Mouse (Mus musculus): ENCODE data around the gene Olfr460.
"Not testable (repeated sequence)": the region's sequence is repeated elsewhere in the genome, so short reads cannot be mapped to it uniquely, and the experiment has no call there.

Olfr460 gene

DNA sequence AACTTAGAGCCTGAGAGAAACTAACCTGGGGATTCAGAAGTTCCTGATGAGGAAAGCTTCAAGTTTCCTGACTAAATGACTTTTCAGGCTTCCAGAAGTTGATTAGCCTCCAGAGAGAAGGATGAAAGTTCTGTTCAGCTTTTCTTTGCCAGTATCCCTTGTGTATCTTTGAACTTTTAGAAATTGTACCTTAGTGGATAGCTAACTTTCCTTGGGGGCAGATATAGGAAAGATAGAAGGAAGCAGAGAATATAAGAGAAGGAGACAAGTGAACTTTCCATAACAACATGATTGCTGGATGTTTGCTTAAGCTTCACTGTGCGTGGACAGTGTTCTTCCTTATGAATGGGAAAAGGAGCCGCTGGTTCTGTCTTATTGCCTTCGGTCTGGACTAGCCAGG is at the start of gene Olfr460:
TSS of gene Olfr460 (plus strand) at position 301 of the 400 bp plus-strand sequence.
- no peak for DNase-seq (ENCODE audit: low read depth)

DNA sequence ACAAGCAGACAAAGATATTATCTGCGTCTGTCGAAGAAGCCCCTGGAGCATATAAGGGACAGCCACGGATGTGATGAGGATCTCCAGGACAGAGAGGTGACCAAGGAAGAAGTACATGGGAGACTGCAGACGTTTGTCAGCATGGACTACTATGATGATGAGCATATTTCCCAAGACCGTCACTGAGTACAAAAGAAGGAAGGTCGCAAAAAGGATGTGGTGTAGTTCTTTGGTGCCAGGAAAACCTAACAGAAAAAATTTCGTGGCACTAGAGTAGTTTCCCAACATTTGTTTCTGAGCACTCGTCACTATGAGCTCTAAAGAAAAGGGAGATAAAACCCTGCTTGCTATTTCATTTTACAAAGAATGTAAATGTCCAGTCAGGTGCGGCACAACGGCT is 24.6 kb upstream of the Olfr460 start:
- DNase-seq (ENCODE audit: low read depth) = no peak

DNA sequence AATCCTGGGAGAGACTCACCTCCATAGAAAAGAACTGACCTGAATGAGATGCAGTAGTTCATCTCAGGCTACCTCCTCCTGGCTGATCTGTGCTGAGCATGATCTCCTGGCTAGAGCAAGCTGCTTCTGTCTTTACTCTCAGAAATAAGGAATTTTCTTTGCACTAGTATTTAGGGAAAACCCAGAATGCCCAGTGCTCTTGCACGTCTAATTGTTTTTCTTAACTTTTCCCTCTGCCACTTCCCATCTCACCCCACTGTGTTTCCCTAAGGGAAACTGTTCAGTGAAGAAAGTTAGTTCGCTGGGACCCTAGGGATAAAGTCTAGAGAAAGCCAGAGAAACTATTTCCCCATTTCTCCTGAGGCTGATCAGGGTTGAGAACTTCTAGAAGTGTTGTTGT is 14.3 kb upstream of the Olfr460 start, which contains the start of gene Olfr461:
TSS of gene Olfr461 (minus strand) at position 101 of the 400 bp plus-strand sequence.
- DNase-seq (ENCODE audit: low read depth) = no peak

DNA sequence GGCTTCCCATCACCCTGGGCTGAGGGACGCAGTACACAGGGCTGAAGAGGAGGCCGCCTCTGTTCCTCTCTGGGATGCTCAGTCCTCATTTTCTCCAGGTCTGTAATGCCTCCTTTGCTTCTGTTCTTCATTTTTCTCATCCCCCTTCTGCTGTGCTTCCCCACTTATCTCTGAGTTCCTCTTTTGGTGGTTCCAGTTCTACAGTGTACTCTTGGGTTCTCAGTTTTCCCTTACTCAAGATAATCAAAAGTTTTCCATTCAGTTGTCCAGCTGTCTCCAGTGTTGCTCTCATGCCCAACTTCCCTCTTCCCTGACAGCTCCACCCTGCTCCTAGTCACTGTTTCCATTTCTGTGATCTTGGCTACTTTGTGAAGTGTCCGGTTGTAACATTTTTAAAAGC is 4.3 kb downstream of the Olfr460 start:
- no peak for DNase-seq (ENCODE audit: low read depth)

DNA sequence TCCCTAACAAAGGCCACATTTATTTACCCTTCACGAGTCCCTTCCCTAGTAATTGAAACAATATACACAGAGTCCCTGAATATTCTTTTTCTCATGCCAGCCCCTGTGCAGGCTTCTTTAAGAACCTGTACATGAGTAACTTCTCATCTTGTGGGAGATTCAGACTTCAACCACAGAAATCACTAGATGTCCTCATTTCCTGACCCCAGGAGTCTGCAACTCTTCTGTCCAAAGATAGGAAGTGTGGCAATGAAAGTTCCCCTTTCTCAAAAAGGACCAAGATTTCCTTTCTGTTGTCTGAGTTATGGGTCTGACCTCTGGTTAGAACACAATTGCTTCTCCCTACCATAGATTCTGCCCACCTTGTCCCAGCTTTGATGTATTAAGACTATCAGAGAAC is 7.0 kb downstream of the Olfr460 start:
- no peak for DNase-seq (ENCODE audit: low read depth)

DNA sequence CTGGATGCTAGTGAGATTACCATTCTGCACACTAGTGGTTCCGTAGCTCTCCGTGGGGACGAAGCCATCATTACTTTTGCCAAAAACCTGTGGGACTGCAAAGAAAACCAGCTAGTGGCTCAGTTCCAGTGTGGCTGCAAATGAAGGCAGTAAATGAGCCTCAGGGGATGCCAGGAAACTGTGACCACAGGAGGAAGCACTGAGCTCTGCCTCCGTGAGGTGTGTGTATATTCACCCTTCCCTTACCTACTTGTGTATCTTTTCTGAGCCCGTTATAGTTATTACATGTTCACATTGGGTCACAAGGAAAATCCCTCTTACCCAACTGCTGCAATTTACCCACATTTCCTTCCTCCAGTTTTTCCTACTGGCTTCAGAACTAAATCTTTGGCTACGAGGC is 15.0 kb downstream of the Olfr460 start:
- no peak for DNase-seq (ENCODE audit: low read depth)

DNA sequence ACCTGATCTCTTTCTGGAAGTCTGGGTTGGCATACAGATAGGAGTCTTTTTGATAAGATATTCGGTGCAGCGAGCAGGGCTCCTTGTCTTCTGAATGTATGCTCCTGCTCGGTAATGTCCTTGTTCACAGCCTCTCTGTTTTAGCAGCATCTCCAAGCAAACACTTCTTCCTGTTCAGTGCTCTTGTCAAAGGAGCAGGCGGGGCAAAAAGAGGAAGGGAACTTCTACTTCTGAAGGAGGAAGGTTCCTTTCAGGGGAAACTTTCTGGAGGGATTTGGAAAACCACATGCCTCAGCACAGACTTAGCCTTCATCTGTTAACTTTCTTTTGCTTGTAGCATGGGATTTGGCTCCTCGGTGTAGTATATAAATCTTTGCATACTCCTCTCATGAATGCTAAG is 16.4 kb downstream of the Olfr460 start, which contains the start of gene Clec5a:
TSS of gene Clec5a (minus strand) at position 177 of the 400 bp plus-strand sequence.
- DNase-seq (ENCODE audit: low read depth) = no peak

DNA sequence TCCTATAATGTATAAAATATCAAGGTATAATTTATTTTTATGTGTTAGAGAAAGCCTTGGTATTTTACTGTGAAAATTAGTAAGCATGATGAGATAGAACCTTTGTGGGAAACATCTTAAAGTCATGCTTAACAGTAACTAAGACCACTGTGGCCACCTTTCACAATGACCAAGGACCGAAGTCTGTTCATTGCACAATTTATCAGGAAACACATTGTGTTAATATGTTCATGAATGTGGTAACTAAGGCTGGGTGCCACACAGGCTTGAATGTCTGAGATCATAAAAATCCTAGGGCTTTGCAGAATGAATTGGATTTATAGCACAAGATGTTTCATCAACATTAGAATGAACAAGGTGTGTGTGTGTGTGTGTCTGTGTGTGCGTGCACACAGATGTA is 19.1 kb downstream of the Olfr460 start:
- no peak for DNase-seq (ENCODE audit: low read depth)

DNA sequence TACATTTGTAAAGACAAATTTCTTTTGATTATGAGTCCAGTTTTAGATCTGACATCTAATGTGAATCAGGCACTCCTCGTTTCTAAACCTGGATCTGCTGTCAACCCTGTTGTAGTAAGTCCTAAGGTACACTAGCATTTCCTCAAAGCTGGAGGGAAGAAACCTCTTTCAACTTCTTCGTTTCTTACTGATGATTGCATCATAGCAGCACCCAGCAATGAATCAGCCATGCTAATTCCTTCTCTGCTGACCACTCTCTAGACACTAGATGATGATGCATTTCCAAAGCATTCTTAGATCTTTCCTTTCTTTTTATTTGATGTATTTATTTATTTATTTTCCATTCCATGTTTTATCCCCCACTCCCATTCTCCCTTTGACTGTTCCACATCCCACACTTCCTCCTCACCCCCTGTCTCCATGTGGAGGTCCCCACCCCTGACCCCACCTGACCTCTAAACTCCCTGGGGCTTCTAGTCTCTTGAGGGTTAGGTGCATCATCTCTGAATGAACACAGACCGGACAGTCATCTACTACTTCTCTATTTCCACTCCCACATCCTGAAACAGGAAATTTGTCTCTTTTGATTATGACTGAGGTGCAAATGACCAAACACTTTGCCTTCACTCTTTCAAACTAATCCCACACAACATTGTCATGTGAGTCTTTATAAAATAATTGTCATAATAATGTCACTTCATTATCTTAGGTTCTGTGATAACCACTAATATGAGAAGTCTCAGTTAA is 25.7 kb downstream of the Olfr460 start:
- no peak for DNase-seq (ENCODE audit: low read depth)

DNA sequence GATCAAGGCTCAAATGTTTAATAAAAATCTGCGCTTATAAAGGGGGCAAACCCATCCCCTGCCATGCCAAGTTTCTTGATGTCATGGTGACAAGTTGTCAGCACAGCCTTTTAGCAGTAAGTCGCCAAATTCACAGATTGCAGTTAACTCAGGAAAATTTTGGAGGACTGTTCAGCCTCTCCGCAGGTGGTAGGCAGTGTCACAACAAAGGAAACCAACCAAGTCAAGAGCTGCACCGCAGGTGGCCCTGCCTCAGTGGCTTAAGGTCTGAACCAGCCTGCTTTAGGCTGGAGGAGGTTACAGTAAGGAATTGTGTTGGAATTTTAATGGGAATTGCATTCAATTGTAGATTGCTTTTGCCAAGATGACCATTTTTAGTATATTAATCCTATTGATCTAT is 29.3 kb downstream of the Olfr460 start:
- not testable (repeated sequence) for DNase-seq (ENCODE audit: low read depth)

DNA sequence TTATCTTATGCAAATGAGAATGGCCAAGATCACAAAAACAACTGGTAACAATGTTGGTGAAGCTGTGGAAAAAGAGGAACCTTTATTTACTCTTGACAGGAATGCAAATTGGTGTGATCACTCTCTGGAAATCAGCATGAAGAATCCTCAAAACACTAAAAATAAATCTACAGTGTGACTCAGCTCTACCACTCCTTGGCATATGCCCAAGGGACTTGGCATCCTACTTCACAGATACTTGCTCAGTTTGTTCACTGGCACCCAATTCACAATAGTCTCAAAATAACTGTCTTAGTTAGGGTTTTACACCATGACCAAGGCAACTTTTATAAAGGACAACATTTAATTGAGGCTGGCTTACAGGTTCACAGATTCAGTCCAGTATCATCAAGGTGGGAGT is 38.1 kb downstream of the Olfr460 start:
- no peak for DNase-seq (ENCODE audit: low read depth)

DNA sequence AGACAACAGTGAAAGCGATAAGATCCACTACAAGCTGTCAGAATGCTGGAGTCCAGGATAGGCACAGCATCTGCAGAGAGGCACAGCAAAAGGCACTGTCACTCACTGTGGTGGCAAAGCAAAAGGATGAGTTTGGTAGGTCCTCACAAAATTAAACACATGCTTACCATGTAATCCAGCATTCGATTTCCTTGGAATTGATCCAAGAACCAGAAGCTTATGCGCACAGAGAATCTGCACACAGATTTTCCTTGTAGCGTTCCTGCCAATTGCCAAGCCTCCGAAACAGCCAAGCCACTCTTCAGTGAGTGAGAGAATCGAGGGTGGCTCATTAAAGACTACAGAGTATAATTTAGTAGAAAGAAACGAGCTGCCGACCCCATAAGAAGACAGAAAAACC is 41.0 kb downstream of the Olfr460 start:
- DNase-seq (ENCODE audit: low read depth) = no peak

DNA sequence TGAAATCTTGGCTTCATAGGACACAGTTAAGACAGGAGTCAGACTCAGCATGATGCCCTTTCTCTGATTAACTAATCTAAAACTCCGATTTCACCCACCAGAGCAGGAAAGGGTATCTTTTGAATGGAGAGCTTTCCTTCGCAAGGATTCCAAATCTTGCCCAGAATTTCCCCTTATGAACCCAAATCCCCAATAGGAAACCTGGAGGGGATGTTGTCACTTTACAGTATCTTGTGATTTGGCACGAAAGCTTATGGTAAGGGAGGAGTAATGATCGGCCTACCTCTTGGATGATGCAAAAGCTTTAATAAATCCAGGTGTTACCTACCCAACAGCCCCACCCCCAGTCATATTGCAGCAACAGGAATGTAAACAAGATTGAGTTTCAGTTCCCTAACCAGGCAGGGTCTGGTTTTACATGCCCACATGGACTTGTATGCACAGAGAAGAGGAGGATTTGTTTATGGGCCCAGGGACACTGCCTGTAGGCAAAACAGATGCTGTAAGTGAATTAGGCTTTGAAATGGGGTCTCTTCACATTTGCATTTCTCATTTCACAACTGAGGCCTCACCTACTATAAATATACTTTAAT is 44.1 kb downstream of the Olfr460 start, which contains the start of gene Tas2r138:
TSS of gene Tas2r138 (minus strand) at position 51 of the 593 bp plus-strand sequence.
- DNase-seq (ENCODE audit: low read depth) = no peak

DNA sequence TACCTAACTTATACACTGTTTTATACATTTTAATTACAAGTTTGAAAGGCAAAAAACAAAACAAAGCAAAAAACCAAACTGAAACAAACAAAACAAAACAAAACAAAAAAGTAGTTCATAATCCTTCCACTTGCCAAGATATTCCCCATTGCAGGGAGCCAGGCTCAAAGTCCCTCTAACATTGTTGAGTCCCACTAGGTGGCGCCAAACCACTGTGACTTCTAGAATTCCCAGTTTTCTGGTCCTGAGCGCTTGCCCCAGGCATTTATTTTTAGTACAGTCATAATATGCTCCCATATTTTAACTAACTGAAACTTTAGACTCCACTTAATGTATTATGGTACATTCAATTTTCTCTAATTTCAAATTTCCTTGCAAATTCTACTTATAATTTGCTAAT is 48.7 kb downstream of the Olfr460 start:
- DNase-seq (ENCODE audit: low read depth) = peak; percentile 29
